Comparison of ENCODE assay signal across 9 mouse cellular contexts in genomic region chr5:91861440-91862187, GRCm38 (mm10).
DNase-seq lines count a peak whose midpoint lies in the region; ATAC-seq and TF ChIP-seq lines count a peak whose summit lies in the region.
"Had no signal": no experiment of that assay in that cellular context is flagged by ENCODE, and none has a peak within 500 bp of the region (broad histone marks: within the 10 kb centered on the region; RNA-seq: fewer than 3 reads in every experiment).

No protein-coding gene starts in this region.

- TF ChIP-seq EP300 in MEL (IDR thresholded peaks at IDR 0.05; ENCODE audit: low read depth in 1 of 2, low read length in 2 of 2): no peak
- TF ChIP-seq EP300 in heart, postnatal 0 days (IDR thresholded peaks at IDR 0.05; ENCODE audit: low read depth): no peak

- H3K27me3 ChIP-seq in MEL (ENCODE audit: control insufficient read depth in 1 of 2, insufficient read depth in 2 of 2, low read length in 2 of 2): no peaks in the 10 kb centered on the region
- no peaks in the 10 kb centered on the region for H3K27me3 ChIP-seq in heart, postnatal 0 days (ENCODE audit: control insufficient read depth, insufficient read depth, low read length)
- H3K27me3 ChIP-seq: stomach, embryonic 15.5 days had no signal

- H3K9me3 ChIP-seq in MEL (replicated peaks; ENCODE audit: insufficient read depth, low read length): no peaks in the 10 kb centered on the region
- no peaks in the 10 kb centered on the region for H3K9me3 ChIP-seq in heart, postnatal 0 days (replicated peaks; ENCODE audit: control insufficient read depth, low read length)
- H3K9me3 ChIP-seq: stomach, embryonic 15.5 days had no signal

- ATAC-seq in heart, postnatal 0 days (ENCODE audit: insufficient read depth, low read depth): peak; percentile 62; the same call in 1 of the 2 replicates

- no peak overlapping the region for H3K27ac ChIP-seq in left cerebral cortex, adult 2 months
- peak overlapping the region; percentile 82 for H3K27ac ChIP-seq in MEL (ENCODE audit: control insufficient read depth, low read depth, low read length)
- H3K27ac ChIP-seq in heart, postnatal 0 days (ENCODE audit: low read depth): no peak overlapping the region
- H3K27ac ChIP-seq: stomach, embryonic 15.5 days had no signal

- TF ChIP-seq CTCF in left cerebral cortex, adult 2 months (IDR thresholded peaks at IDR 0.05): peak; percentile 57
- peak; percentile 32 to 68 (median 41) for TF ChIP-seq CTCF in MEL (IDR thresholded peaks at IDR 0.05 in 2 of 3, conservative IDR thresholded peaks at IDR 0.05 in 1 of 3; ENCODE audit: control insufficient read depth in 1 of 3, insufficient read depth in 1 of 3, low read depth in 2 of 3, low read length in 3 of 3, poor library complexity in 1 of 3, severe bottlenecking in 1 of 3)
- peak; percentile 59 for TF ChIP-seq CTCF in heart, postnatal 0 days (IDR thresholded peaks at IDR 0.05; ENCODE audit: low read depth)

- H3K79me2 ChIP-seq in MEL (ENCODE audit: control insufficient read depth, insufficient read depth, low read length, poor library complexity): no peaks in the 10 kb centered on the region

- peaks cover 17 to 37% of the 10 kb centered on the region in 2 experiments for H3K4me1 ChIP-seq in MEL (ENCODE audit: control insufficient read depth in 1 of 2, insufficient read depth in 2 of 2, low read length in 2 of 2)
- no peaks in the 10 kb centered on the region for H3K4me1 ChIP-seq in heart, postnatal 0 days (ENCODE audit: control insufficient read depth, insufficient read depth)
- H3K4me1 ChIP-seq: stomach, embryonic 15.5 days had no signal

- 58% methylated on average over 11 of the region's 11 CpGs for WGBS in heart, postnatal 0 days

- H3K36me3 ChIP-seq in MEL (ENCODE audit: control insufficient read depth in 1 of 2, insufficient read depth in 2 of 2, low read length in 2 of 2): peaks cover 0 to 30% of the 10 kb centered on the region in 2 experiments; a peak in 2 of 4 replicates
- H3K36me3 ChIP-seq in heart, postnatal 0 days (replicated peaks; ENCODE audit: control insufficient read depth, insufficient read depth, low read length): no peaks in the 10 kb centered on the region
- H3K36me3 ChIP-seq: stomach, embryonic 15.5 days had no signal

- TF ChIP-seq POLR2A in MEL (IDR thresholded peaks at IDR 0.05; ENCODE audit: control insufficient read depth in 1 of 2, insufficient read depth in 1 of 2, low read depth in 1 of 2, low read length in 2 of 2, poor library complexity in 1 of 2): no peak

- peak; percentile 88 for TF ChIP-seq RAD21 in MEL (IDR thresholded peaks at IDR 0.05; ENCODE audit: low read depth, low read length)

- DNase-seq in adrenal gland, adult (ENCODE audit: inconsistent age in 2 of 2, low spot score in 1 of 2): peak; percentile 6 to 59
- DNase-seq in adrenal gland, adult 8-10 months: no peak
- no peak for DNase-seq in left cerebral cortex, adult 2 months (ENCODE audit: extremely low spot score in 1 of 2, low spot score in 2 of 2)
- no peak for DNase-seq in left cerebral cortex, adult 18-20 months (ENCODE audit: low spot score in 2 of 2)
- DNase-seq in MEL (ENCODE audit: low read depth, low spot score): peak; percentile 81
- peak; percentile 60 for DNase-seq in heart, postnatal 0 days (ENCODE audit: low spot score)
- DNase-seq in skeletal muscle tissue, adult 2 months (ENCODE audit: low read depth, low spot score): peak; percentile 5
- DNase-seq in B cell, adult 2 months: no peak

- H3K9ac ChIP-seq in MEL (ENCODE audit: control insufficient read depth, low read depth, low read length, poor library complexity, severe bottlenecking): peak overlapping the region; percentile 50
- no peak overlapping the region for H3K9ac ChIP-seq in heart, postnatal 0 days (replicated peaks; ENCODE audit: low read depth, low read length)
- H3K9ac ChIP-seq: stomach, embryonic 15.5 days had no signal

- no peak overlapping the region for H3K4me2 ChIP-seq in heart, postnatal 0 days (ENCODE audit: low read depth, low read length)
- H3K4me2 ChIP-seq: stomach, embryonic 15.5 days had no signal

- H3K4me3 ChIP-seq in left cerebral cortex, adult 2 months: no peak overlapping the region
- H3K4me3 ChIP-seq in MEL (ENCODE audit: control insufficient read depth in 1 of 2, insufficient read depth in 1 of 2, low read depth in 2 of 2, low read length in 2 of 2): peak overlapping the region; percentile 15 to 17
- no peak overlapping the region for H3K4me3 ChIP-seq in heart, postnatal 0 days (ENCODE audit: low read depth, low read length)
- H3K4me3 ChIP-seq: stomach, embryonic 15.5 days had no signal

- intact Hi-C loops in left cerebral cortex, adult 2 months (cut with DNase I): loop anchor here (2.0 to 5.0 kb wide), 3 partner anchors 345 to 909 kb away; partner anchors contain the start of gene Parm1

TF ChIP-seq in MEL, 35 proteins besides CTCF, POLR2A, EP300 and RAD21:
- TF ChIP-seq SMC3 (IDR thresholded peaks at IDR 0.05; ENCODE audit: low read depth, low read length) (peak; percentile 85), USF1 (IDR thresholded peaks at IDR 0.05; ENCODE audit: low read depth, low read length) (no peak), ZC3H11A (IDR thresholded peaks at IDR 0.05; ENCODE audit: low read depth, low read length) (peak; percentile 92), TCF12 (IDR thresholded peaks at IDR 0.05; ENCODE audit: low read depth, low read length) (0 out of 2 replicates have a peak, but pooled peaks have one; percentile 1)
TF ChIP-seq in MEL: peak in this region for 3.

Comparison
In these comparisons a context has a peak if more than half of its experiments do, and no peak if none do; other contexts are left out.
1. DNase-seq: peak in adrenal gland, adult (2 of 2), MEL (single experiment), heart, postnatal 0 days (single experiment) and skeletal muscle tissue, adult 2 months (single experiment); none in adrenal gland, adult 8-10 months (single experiment), left cerebral cortex, adult 2 months (0 of 2), left cerebral cortex, adult 18-20 months (0 of 2) and B cell, adult 2 months (0 of 2).
2. H3K4me3 ChIP-seq: peak in MEL (2 of 2); none in left cerebral cortex, adult 2 months (single experiment) and heart, postnatal 0 days (single experiment).
3. Peak in every context shown above with its lines, with median percentiles within 50 percentile points of each other: CTCF ChIP-seq.